ENCODE assay signal across 20 mouse cellular contexts in genomic region chr5:31116354-31116753, GRCm38 (mm10). TPM values are rescaled to one million over a fixed set of nuclear protein-coding genes. Genes with fewer than 3 reads are reported as not detected.
DNase-seq lines count a peak whose midpoint lies in the region; ATAC-seq and TF ChIP-seq lines count a peak whose summit lies in the region.
"Had no signal": no experiment of that assay in that cellular context is flagged by ENCODE, and none has a peak within 500 bp of the region (broad histone marks: within the 10 kb centered on the region; RNA-seq: fewer than 3 reads in every experiment).

Gene Trim54 (plus strand): TSS chr5:31116712.

- H3K9ac ChIP-seq in heart, adult 2 months (ENCODE audit: low read depth, low read length): peak within 1 kb of the TSS; percentile 83
- H3K9ac ChIP-seq in heart, postnatal 0 days (replicated peaks; ENCODE audit: low read depth, low read length): 0 out of 2 replicates have a peak within 1 kb of the TSS, but pooled peaks have one; percentile 18
- H3K9ac ChIP-seq in forebrain, embryonic 12.5 days: no peak within 1 kb of the TSS
- H3K9ac ChIP-seq in forebrain, postnatal 0 days: no peak within 1 kb of the TSS
- H3K9ac ChIP-seq: embryonic facial prominence, embryonic 12.5 days; hindbrain, embryonic 15.5 days; liver, embryonic 14.5 days; stomach, embryonic 15.5 days had no signal

- no peaks in the 10 kb centered on the region for H3K79me2 ChIP-seq in heart, adult 2 months (replicated peaks; ENCODE audit: control insufficient read depth, insufficient read depth, low read length)

- no peak within 1 kb of the TSS for H3K27ac ChIP-seq in testis, adult 2 months (ENCODE audit: control insufficient read depth, insufficient read depth, low read depth, low read length)
- peak within 1 kb of the TSS; percentile 95 for H3K27ac ChIP-seq in heart, adult 2 months
- peak within 1 kb of the TSS; percentile 53 for H3K27ac ChIP-seq in heart, postnatal 0 days (ENCODE audit: low read depth)
- no peak within 1 kb of the TSS for H3K27ac ChIP-seq in forebrain, embryonic 12.5 days
- no peak within 1 kb of the TSS for H3K27ac ChIP-seq in forebrain, postnatal 0 days (ENCODE audit: low read depth, low read length)
- H3K27ac ChIP-seq: embryonic facial prominence, embryonic 12.5 days; hindbrain, embryonic 15.5 days; liver, embryonic 14.5 days; macrophage; stomach, embryonic 15.5 days had no signal

- intact Hi-C loops in heart, adult 2 months (cut with DNase I): no loop called here
- intact Hi-C loops in left cerebral cortex, postnatal 25 days (cut with DNase I): no loop called here

- H3K4me3 ChIP-seq in testis, adult 2 months (ENCODE audit: control insufficient read depth, low read depth, low read length): peak within 1 kb of the TSS; percentile 83
- peak within 1 kb of the TSS; percentile 51 for H3K4me3 ChIP-seq in heart, adult 2 months
- peak within 1 kb of the TSS; percentile 41 for H3K4me3 ChIP-seq in heart, postnatal 0 days (ENCODE audit: low read depth, low read length)
- no peak within 1 kb of the TSS for H3K4me3 ChIP-seq in forebrain, embryonic 12.5 days (replicated peaks)
- H3K4me3 ChIP-seq in forebrain, postnatal 0 days (ENCODE audit: low read depth, low read length): no peak within 1 kb of the TSS
- H3K4me3 ChIP-seq: embryonic facial prominence, embryonic 12.5 days; hindbrain, embryonic 15.5 days; stomach, embryonic 15.5 days had no signal

- 13% methylated on average over 3 of the region's 3 CpGs for WGBS in heart, adult 2 months
- WGBS in heart, postnatal 0 days: 6% methylated on average over 3 of the region's 3 CpGs
- WGBS in forebrain, embryonic 12.5 days: 46% methylated on average over 3 of the region's 3 CpGs
- 59% methylated on average over 3 of the region's 3 CpGs for WGBS in forebrain, postnatal 0 days

- peak; percentile 88 for TF ChIP-seq EP300 in heart, adult 2 months (IDR thresholded peaks at IDR 0.05; ENCODE audit: insufficient read depth, low read depth, low read length)
- no peak for TF ChIP-seq EP300 in heart, postnatal 0 days (IDR thresholded peaks at IDR 0.05; ENCODE audit: low read depth)

- H3K4me1 ChIP-seq in testis, adult 2 months (ENCODE audit: control insufficient read depth, insufficient read depth, low read length): peaks cover 5% of the 10 kb centered on the region; the same call in 1 of the 2 replicates
- no peaks in the 10 kb centered on the region for H3K4me1 ChIP-seq in heart, adult 2 months (ENCODE audit: control insufficient read depth, insufficient read depth, low read length)
- 0 out of 2 replicates have a peak, but pooled peaks cover 8% of the 10 kb centered on the region for H3K4me1 ChIP-seq in heart, postnatal 0 days (ENCODE audit: control insufficient read depth, insufficient read depth)
- no peaks in the 10 kb centered on the region for H3K4me1 ChIP-seq in forebrain, embryonic 12.5 days
- no peaks in the 10 kb centered on the region for H3K4me1 ChIP-seq in forebrain, postnatal 0 days (ENCODE audit: insufficient read depth)
- H3K4me1 ChIP-seq: embryonic facial prominence, embryonic 12.5 days; hindbrain, embryonic 15.5 days; stomach, embryonic 15.5 days had no signal

- H3K27me3 ChIP-seq in testis, adult 2 months (ENCODE audit: control insufficient read depth, insufficient read depth, low read length): no peaks in the 10 kb centered on the region
- no peaks in the 10 kb centered on the region for H3K27me3 ChIP-seq in heart, adult 2 months (ENCODE audit: control insufficient read depth, insufficient read depth, low read length)
- H3K27me3 ChIP-seq in heart, postnatal 0 days (ENCODE audit: control insufficient read depth, insufficient read depth, low read length): no peaks in the 10 kb centered on the region
- H3K27me3 ChIP-seq in forebrain, embryonic 12.5 days: peaks cover 15% of the 10 kb centered on the region
- no peaks in the 10 kb centered on the region; the same call in 1 of the 2 replicates for H3K27me3 ChIP-seq in forebrain, postnatal 0 days (ENCODE audit: insufficient read depth, low read length)
- H3K27me3 ChIP-seq: embryonic facial prominence, embryonic 12.5 days; hindbrain, embryonic 15.5 days; stomach, embryonic 15.5 days had no signal

- peak within 1 kb of the TSS; percentile 59 for H3K4me2 ChIP-seq in heart, postnatal 0 days (ENCODE audit: low read depth, low read length)
- no peak within 1 kb of the TSS for H3K4me2 ChIP-seq in forebrain, embryonic 12.5 days
- H3K4me2 ChIP-seq in forebrain, postnatal 0 days (ENCODE audit: low read depth): no peak within 1 kb of the TSS
- H3K4me2 ChIP-seq: embryonic facial prominence, embryonic 12.5 days; hindbrain, embryonic 15.5 days; stomach, embryonic 15.5 days had no signal

- no peak for TF ChIP-seq CTCF in testis, adult 2 months (IDR thresholded peaks at IDR 0.05; ENCODE audit: control insufficient read depth, insufficient read depth, insufficient replicate concordance, low read depth, low read length)
- no peak for TF ChIP-seq CTCF in heart, adult 2 months (IDR thresholded peaks at IDR 0.05)
- TF ChIP-seq CTCF in heart, postnatal 0 days (IDR thresholded peaks at IDR 0.05; ENCODE audit: low read depth): no peak
- TF ChIP-seq CTCF in forebrain, postnatal 0 days (IDR thresholded peaks at IDR 0.05; ENCODE audit: low read depth): no peak

- H3K36me3 ChIP-seq in testis, adult 2 months (ENCODE audit: control insufficient read depth, insufficient read depth, low read length): no peaks in the 10 kb centered on the region
- no peaks in the 10 kb centered on the region; the same call in 1 of the 2 replicates for H3K36me3 ChIP-seq in heart, adult 2 months (ENCODE audit: control insufficient read depth, insufficient read depth, low read length)
- no peaks in the 10 kb centered on the region for H3K36me3 ChIP-seq in heart, postnatal 0 days (replicated peaks; ENCODE audit: control insufficient read depth, insufficient read depth, low read length)
- H3K36me3 ChIP-seq in forebrain, embryonic 12.5 days (replicated peaks): no peaks in the 10 kb centered on the region
- H3K36me3 ChIP-seq in forebrain, postnatal 0 days (ENCODE audit: insufficient read depth): no peaks in the 10 kb centered on the region
- H3K36me3 ChIP-seq: embryonic facial prominence, embryonic 12.5 days; hindbrain, embryonic 15.5 days; stomach, embryonic 15.5 days had no signal

- no peak for DNase-seq in testis, postnatal 14 days (ENCODE audit: low spot score)
- peak; percentile 38 to 59 for DNase-seq in heart, adult 2 months
- no peak for DNase-seq in heart, postnatal 0 days (ENCODE audit: low spot score)
- no peak for DNase-seq in layer of hippocampus, adult 9-11 months
- no peak for DNase-seq in left cerebral cortex, postnatal 25 days (ENCODE audit: low spot score in 2 of 2)
- DNase-seq in forebrain, postnatal 0 days: no peak
- DNase-seq: cerebellum, postnatal 25 days; kidney, adult 8-10 months; midbrain, embryonic 14.5 days; right cerebral cortex, postnatal 4 days; thymus, postnatal 36 days had no signal

- ATAC-seq in heart, postnatal 0 days (ENCODE audit: insufficient read depth, low read depth): peak; percentile 80
- ATAC-seq in forebrain, embryonic 12.5 days (ENCODE audit: low FRiP score): no peak
- ATAC-seq in forebrain, postnatal 0 days: no peak

- no peak for TF ChIP-seq POLR2A in testis, adult 2 months (IDR thresholded peaks at IDR 0.05; ENCODE audit: control insufficient read depth, low read depth, low read length)
- TF ChIP-seq POLR2A in heart, adult 2 months (IDR thresholded peaks at IDR 0.05; ENCODE audit: insufficient read depth, low read depth, low read length): peak; percentile 51

- H3K9me3 ChIP-seq in heart, postnatal 0 days (replicated peaks; ENCODE audit: control insufficient read depth, low read length): no peaks in the 10 kb centered on the region
- no peaks in the 10 kb centered on the region for H3K9me3 ChIP-seq in forebrain, embryonic 12.5 days
- no peaks in the 10 kb centered on the region for H3K9me3 ChIP-seq in forebrain, postnatal 0 days (ENCODE audit: low read length)
- H3K9me3 ChIP-seq: embryonic facial prominence, embryonic 12.5 days; hindbrain, embryonic 15.5 days; stomach, embryonic 15.5 days had no signal

RNA-seq across cellular contexts. Expression of gene Trim54, which starts in this region (rescaled TPM):
- 9.8 and 11.1 TPM in 2 replicates for polyA plus RNA-seq in testis, adult 2 months (2012; rRNA removed)
- total RNA-seq in heart, adult 2 months (2021): 100 to 1,000 TPM; 250 to 368 TPM
- 186 and 219 TPM in 2 replicates for polyA plus RNA-seq in heart, adult 2 months (2012; rRNA removed)
- total RNA-seq in heart, postnatal 0 days (2014; rRNA removed; ENCODE audit: low replicate concordance): 4.2 and 8.8 TPM in 2 replicates
- polyA plus RNA-seq in heart, postnatal 0 days (2015; fragmentation: Nextera tagmentation; extraction: Ambion mirVana): 16.4 and 16.5 TPM in 2 replicates
- polyA plus RNA-seq in forebrain, embryonic 12.5 days (2016; fragmentation: Nextera tagmentation; extraction: Ambion mirVana): not detected in 2 replicates
- 1 to 10 TPM; 2.5 to 4.0 TPM for total RNA-seq in left cerebral cortex, postnatal 25 days (2021)
- not detected in 2 replicates for total RNA-seq in forebrain, postnatal 0 days (2014; rRNA removed)
- polyA plus RNA-seq in forebrain, postnatal 0 days (2015; fragmentation: Nextera tagmentation; extraction: Ambion mirVana): not detected in 2 replicates
- total RNA-seq: MEL had no signal
- polyA plus RNA-seq: forebrain, embryonic 11.5 days; hindbrain, embryonic 15.5 days; liver, embryonic 14.5 days; macrophage; midbrain, embryonic 14.5 days; stomach, embryonic 15.5 days had no signal

Comparison
In these comparisons a context has a peak if more than half of its experiments do, and no peak if none do; other contexts are left out.
1. RNA of gene Trim54 (total RNA-seq): 250 to 368 TPM in heart, adult 2 months; 4.2 to 8.8 TPM in heart, postnatal 0 days, 2.5 to 4.0 TPM in left cerebral cortex, postnatal 25 days and not detected in forebrain, postnatal 0 days; every median in the first group is over 10 times any median in the second.
2. RNA of gene Trim54 (polyA plus RNA-seq): 186 to 219 TPM in heart, adult 2 months; 16.4 to 16.5 TPM in heart, postnatal 0 days, 9.8 to 11.1 TPM in testis, adult 2 months, not detected in forebrain, embryonic 12.5 days and not detected in forebrain, postnatal 0 days; every median in the first group is over 10 times any median in the second.
3. DNase-seq: peak in heart, adult 2 months (2 of 2); none in testis, postnatal 14 days (single experiment), heart, postnatal 0 days (single experiment), layer of hippocampus, adult 9-11 months (single experiment), left cerebral cortex, postnatal 25 days (0 of 2) and forebrain, postnatal 0 days (single experiment).
4. H3K27ac ChIP-seq: peak in heart, adult 2 months (single experiment) and heart, postnatal 0 days (single experiment); none in testis, adult 2 months (single experiment), forebrain, embryonic 12.5 days (single experiment) and forebrain, postnatal 0 days (single experiment).
5. H3K4me3 ChIP-seq: peak in testis, adult 2 months (single experiment), heart, adult 2 months (single experiment) and heart, postnatal 0 days (single experiment); none in forebrain, embryonic 12.5 days (single experiment) and forebrain, postnatal 0 days (single experiment).
6. H3K9ac ChIP-seq: peak in heart, adult 2 months (single experiment) and heart, postnatal 0 days (single experiment); none in forebrain, embryonic 12.5 days (single experiment) and forebrain, postnatal 0 days (single experiment).